Mouse (Mus musculus) sigmoid colon, adult 10 weeks (tissue): ENCODE data around the gene Zfp277. TPM values are rescaled to one million over a fixed set of nuclear protein-coding genes. Genes with fewer than 3 reads are reported as not detected.

Experiments
- polyA plus RNA-seq: library from polyadenylated mRNA; stranded (reverse); fragments of 350-450 nt; fragmentation: Illumina TruSeq; extraction: RNeasy Lipid Tissue Mini Kit (QIAGEN cat#74804); gene quantifications from one replicate; pipeline ENCODE4 v1.2.3, GENCODE M21; 2014; ENCODE audit warnings: low read depth, low replicate concordance

The Zfp277 gene
- polyA plus RNA-seq = 61.0 TPM

GRCm38 (mm10) chr12:40445648-40446449 is at the start of gene Zfp277, which contains the start of gene Dock4:
Gene Zfp277 (minus strand): TSS chr12:40445902.
Gene Dock4 (plus strand): TSS chr12:40445952.

Other genes with a start within 250 kb of the Zfp277 start
- not detected for gene Lsmem1, start 246.4 kb downstream of the Zfp277 start, polyA plus RNA-seq
- 501 TPM for gene Ifrd1, start 197.4 kb downstream of the Zfp277 start, polyA plus RNA-seq
- 3.9 TPM for gene Dock4, start 50 bp upstream of the Zfp277 start, polyA plus RNA-seq